Mouse (Mus musculus) cortical plate, adult 2 months (tissue): ENCODE measurements around the gene Hagh.

ENCODE experiments used
- CTCF ChIP-seq: fragments of 200-500 bp; IDR thresholded peaks from 2 replicates; pipeline ENCODE4 v1.5.1; 2011; ENCODE audit warnings: mild to moderate bottlenecking, control low read depth, low read length; ENCODE audit not compliant: insufficient read depth; ENCODE audit errors: extremely low read depth
- POLR2A ChIP-seq: fragments of 200-500 bp; IDR thresholded peaks from 2 replicates; pipeline ENCODE4 v1.6.1; 2011; ENCODE audit warnings: mild to moderate bottlenecking, low read length, control low read depth; ENCODE audit not compliant: insufficient read depth; ENCODE audit errors: extremely low read depth

DNA sequence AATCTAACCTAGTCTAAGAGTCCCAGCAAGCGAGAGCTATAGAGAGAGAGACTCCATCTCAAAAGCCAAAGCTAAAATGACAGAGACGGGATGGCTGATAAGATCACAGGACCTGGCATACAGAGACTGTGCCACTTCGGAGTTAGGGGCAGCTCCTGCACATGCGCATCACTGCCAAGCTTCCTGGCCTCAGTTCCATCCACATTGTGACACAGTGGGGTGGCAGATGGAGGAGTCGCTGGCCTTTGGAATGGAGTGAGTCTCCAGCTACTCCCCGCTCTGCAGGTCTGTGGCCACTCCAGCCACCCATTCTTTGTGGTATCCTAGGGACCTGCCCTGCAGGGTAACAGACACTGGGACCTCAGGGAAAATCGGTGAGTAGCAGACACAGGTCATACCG, 25.8 kb downstream of the Hagh start, which contains the start of gene Igfals:
- TF ChIP-seq CTCF (no peak), POLR2A (no peak)
